Mouse (Mus musculus): ENCODE measurements around the gene Actl7b. TPM values are rescaled to one million over a fixed set of nuclear protein-coding genes. Genes with fewer than 3 reads are reported as not detected.

Actl7b gene
- not detected for total RNA-seq (2021)
- long read RNA-seq, experiment 1, result 0 reads
- long read RNA-seq, experiment 2, result 0 reads

GRCm38 (mm10) chr4:56741041-56741493 is at the start of gene Actl7b:
Gene Actl7b, minus strand, starts transcription at chr4:56741443.
- DNase-seq (ENCODE audit: extremely low spot score in 1 of 2, low spot score in 2 of 2), result no peak
- Histone ChIP-seq H3K4me3 (no peak within 1 kb of the TSS), H3K27ac (no peak within 1 kb of the TSS)
- TF ChIP-seq CTCF (IDR thresholded peaks at IDR 0.05), result no peak
- intact Hi-C loops (cut with DNase I), result no loop called here

- no peak overlapping the region for H3K27ac ChIP-seq
- TF ChIP-seq CTCF (IDR thresholded peaks at IDR 0.05), result no peak
Observed at GRCm38 (mm10) chr4:56771065-56771464, 29.8 kb upstream of the Actl7b start.

GRCm38 (mm10) chr4:56768913-56769312 is 27.7 kb upstream of the Actl7b start:
- TF ChIP-seq CTCF (IDR thresholded peaks at IDR 0.05), result no peak
- intact Hi-C loops (cut with DNase I), result no loop called here

More at GRCm38 (mm10) chr4:56771065-56771464, 29.8 kb upstream of the Actl7b start:
- no peak overlapping the region for H3K4me3 ChIP-seq
- intact Hi-C loops (cut with DNase I), result no loop called here
- DNase-seq (ENCODE audit: extremely low spot score in 1 of 2, low spot score in 2 of 2), result no peak

GRCm38 (mm10) chr4:56767861-56768284 is 26.6 kb upstream of the Actl7b start:
- intact Hi-C loops (cut with DNase I), result no loop called here
- DNase-seq (ENCODE audit: extremely low spot score in 1 of 2, low spot score in 2 of 2), result no peak
- Histone ChIP-seq H3K27ac (no peak overlapping the region), H3K4me3 (no peak overlapping the region)
- no peak for TF ChIP-seq CTCF (IDR thresholded peaks at IDR 0.05)

More at GRCm38 (mm10) chr4:56768913-56769312, 27.7 kb upstream of the Actl7b start:
- no peak for DNase-seq (ENCODE audit: extremely low spot score in 1 of 2, low spot score in 2 of 2)
- Histone ChIP-seq H3K27ac (no peak overlapping the region), H3K4me3 (no peak overlapping the region)

DNA sequence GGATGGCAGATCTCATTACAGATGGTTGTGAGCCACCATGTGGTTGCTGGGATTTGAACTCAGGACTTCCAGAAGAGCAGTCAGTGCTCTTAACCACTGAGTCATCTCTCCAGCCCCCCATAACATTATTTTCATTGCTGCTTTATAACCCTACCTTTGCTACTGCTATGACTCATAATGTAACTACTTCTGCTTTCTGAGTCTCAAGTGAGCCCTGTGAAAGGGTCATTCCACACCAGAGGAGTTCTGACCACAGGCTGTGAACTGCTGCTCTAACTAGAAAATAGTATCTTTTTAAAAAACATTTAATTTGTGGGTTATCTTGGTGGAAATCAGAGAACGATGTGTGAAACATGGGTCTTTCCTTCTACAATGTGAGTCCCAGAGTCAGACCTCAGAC is 16.4 kb upstream of the Actl7b start:
- DNase-seq (ENCODE audit: extremely low spot score in 1 of 2, low spot score in 2 of 2), result no peak
- intact Hi-C loops (cut with DNase I), result loop anchor here (5.0 kb wide), 1 partner anchor 35 kb away; no protein-coding TSS in a partner anchor
- Histone ChIP-seq H3K27ac (no peak overlapping the region), H3K4me3 (no peak overlapping the region)
- TF ChIP-seq CTCF (IDR thresholded peaks at IDR 0.05), result no peak

GRCm38 (mm10) chr4:56756966-56757600 is 15.8 kb upstream of the Actl7b start:
- TF ChIP-seq CTCF (IDR thresholded peaks at IDR 0.05), result no peak
- intact Hi-C loops (cut with DNase I), result loop anchor here (5.0 kb wide), 1 partner anchor 35 kb away; no protein-coding TSS in a partner anchor
- Histone ChIP-seq H3K27ac (no peak overlapping the region), H3K4me3 (no peak overlapping the region)
- no peak for DNase-seq (ENCODE audit: extremely low spot score in 1 of 2, low spot score in 2 of 2)

DNA sequence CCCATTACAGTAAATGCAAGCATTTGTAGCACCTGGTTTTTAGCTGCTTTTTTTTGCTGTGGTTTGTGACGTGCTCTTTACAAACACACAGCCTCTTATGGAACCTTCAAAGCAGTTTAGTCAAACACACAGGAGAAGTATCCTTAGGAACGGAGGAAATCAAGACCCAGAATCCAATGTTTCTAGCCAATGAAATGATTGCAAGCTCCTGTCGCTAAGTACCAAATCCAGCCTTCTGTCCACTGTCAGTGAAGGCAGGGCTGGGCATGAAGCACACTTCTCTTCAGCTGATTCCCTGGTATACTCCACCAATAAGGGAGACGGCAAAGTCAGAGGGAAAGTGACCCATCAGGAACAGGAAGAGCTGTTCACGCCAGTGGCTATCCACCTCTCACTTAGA is 14.8 kb upstream of the Actl7b start:
- intact Hi-C loops (cut with DNase I), result loop anchor here (5.0 kb wide), 1 partner anchor 36 kb away; no protein-coding TSS in a partner anchor
- no peak for DNase-seq (ENCODE audit: extremely low spot score in 1 of 2, low spot score in 2 of 2)
- no peak for TF ChIP-seq CTCF (IDR thresholded peaks at IDR 0.05)
- no peak overlapping the region for H3K4me3 ChIP-seq
- H3K27ac ChIP-seq, result no peak overlapping the region

- no peak for TF ChIP-seq CTCF (IDR thresholded peaks at IDR 0.05)
- H3K27ac ChIP-seq, result no peak overlapping the region
- no peak for DNase-seq (ENCODE audit: extremely low spot score in 1 of 2, low spot score in 2 of 2)
- intact Hi-C loops (cut with DNase I), result no loop called here
- no peak overlapping the region for H3K4me3 ChIP-seq
Observed at GRCm38 (mm10) chr4:56747456-56747855, 6.2 kb upstream of the Actl7b start.

GRCm38 (mm10) chr4:56746345-56746744 is 5.1 kb upstream of the Actl7b start:
- no peak for DNase-seq (ENCODE audit: extremely low spot score in 1 of 2, low spot score in 2 of 2)
- no peak overlapping the region for H3K27ac ChIP-seq
- H3K4me3 ChIP-seq, result no peak overlapping the region
- intact Hi-C loops (cut with DNase I), result no loop called here
- no peak for TF ChIP-seq CTCF (IDR thresholded peaks at IDR 0.05)

- no peak for DNase-seq (ENCODE audit: extremely low spot score in 1 of 2, low spot score in 2 of 2)
- no peak within 1 kb of the TSS for H3K27ac ChIP-seq
- no peak for TF ChIP-seq CTCF (IDR thresholded peaks at IDR 0.05)
- H3K4me3 ChIP-seq, result no peak within 1 kb of the TSS
- intact Hi-C loops (cut with DNase I), result no loop called here
Observed at GRCm38 (mm10) chr4:56743363-56744195, 2.3 kb upstream of the Actl7b start, which contains the start of gene Actl7a. Gene Actl7a, plus strand, starts transcription at chr4:56743413.

DNA sequence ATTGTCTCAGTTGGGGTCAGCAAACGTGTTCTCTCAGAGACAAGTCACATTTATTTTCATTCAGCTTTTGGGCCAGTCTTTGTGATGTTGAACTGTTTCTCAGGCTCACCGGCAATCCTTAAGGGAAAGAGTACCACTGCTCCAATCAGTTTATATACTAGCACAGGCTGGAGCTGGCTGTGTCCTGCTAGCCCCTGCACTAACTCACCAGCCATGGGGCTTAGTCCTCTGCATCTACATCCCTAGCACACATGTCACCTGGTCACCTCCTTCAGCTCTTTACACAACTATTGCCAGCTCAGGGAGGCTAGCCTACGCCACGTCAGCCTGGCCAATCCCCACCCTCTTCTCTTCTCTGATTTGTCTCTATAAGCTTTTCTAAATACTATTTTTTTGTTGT is 1.5 kb upstream of the Actl7b start:
- intact Hi-C loops (cut with DNase I), result no loop called here
- no peak overlapping the region for H3K4me3 ChIP-seq
- DNase-seq (ENCODE audit: extremely low spot score in 1 of 2, low spot score in 2 of 2), result no peak
- no peak for TF ChIP-seq CTCF (IDR thresholded peaks at IDR 0.05)
- no peak overlapping the region for H3K27ac ChIP-seq

GRCm38 (mm10) chr4:56740611-56741010 is 632 bp downstream of the Actl7b start:
- Histone ChIP-seq H3K4me3 (no peak overlapping the region), H3K27ac (no peak overlapping the region)
- DNase-seq (ENCODE audit: extremely low spot score in 1 of 2, low spot score in 2 of 2), result no peak
- intact Hi-C loops (cut with DNase I), result no loop called here
- no peak for TF ChIP-seq CTCF (IDR thresholded peaks at IDR 0.05)
